Mouse (Mus musculus): Measurements from ENCODE around the gene Rnase4. TPM values are rescaled to one million over a fixed set of nuclear protein-coding genes. Genes with fewer than 3 reads are reported as not detected.

Gene Rnase4
- total RNA-seq (2014; fragmentation: Nextera tagmentation) = 1.7 and 6.8 TPM in 2 replicates
- 2.5 and 2.9 TPM in 2 replicates for total RNA-seq (2017)

- peak; percentile 31 for ATAC-seq (replicated peaks; ENCODE audit: poor library complexity, severe bottlenecking)
These were observed at the start of gene Rnase4, which contains the start of gene Ang for GRCm38 (mm10) chr14:51090921-51091900. Rnase4 (plus strand) TSS chr14:51091077. Ang (plus strand) TSS chr14:51091150.

- ATAC-seq (replicated peaks; ENCODE audit: poor library complexity, severe bottlenecking) = no peak
These were observed 49.1 kb upstream of the Rnase4 start, which contains the start of gene Rnase9 for GRCm38 (mm10) chr14:51041769-51042168. Rnase9 (minus strand) TSS chr14:51041869.

- peak; percentile 90 for ATAC-seq (replicated peaks; ENCODE audit: poor library complexity, severe bottlenecking)
These were observed 43.0 kb upstream of the Rnase4 start for GRCm38 (mm10) chr14:51047846-51048245.

- ATAC-seq (replicated peaks; ENCODE audit: poor library complexity, severe bottlenecking) = no peak
These were observed 40.8 kb upstream of the Rnase4 start, which contains the start of gene Rnase11 for GRCm38 (mm10) chr14:51050063-51050462. Rnase11 (minus strand) TSS chr14:51050163.

- ATAC-seq (replicated peaks; ENCODE audit: poor library complexity, severe bottlenecking) = no peak
These were observed 38.9 kb upstream of the Rnase4 start for GRCm38 (mm10) chr14:51051941-51052340.

- ATAC-seq (replicated peaks; ENCODE audit: poor library complexity, severe bottlenecking) = no peak
These were observed 37.7 kb upstream of the Rnase4 start for GRCm38 (mm10) chr14:51053176-51053575.

GRCm38 (mm10) chr14:51054243-51055237, 36.3 kb upstream of the Rnase4 start:
- peak; percentile 70 for ATAC-seq (replicated peaks; ENCODE audit: poor library complexity, severe bottlenecking)

GRCm38 (mm10) chr14:51057401-51057831, 33.5 kb upstream of the Rnase4 start, which contains the start of gene Rnase12:
Rnase12 (minus strand) TSS chr14:51057661.
- ATAC-seq (replicated peaks; ENCODE audit: poor library complexity, severe bottlenecking) = peak; percentile 55

GRCm38 (mm10) chr14:51060761-51061160, 30.1 kb upstream of the Rnase4 start:
- no peak for ATAC-seq (replicated peaks; ENCODE audit: poor library complexity, severe bottlenecking)

GRCm38 (mm10) chr14:51068956-51069355, 21.9 kb upstream of the Rnase4 start:
- no peak for ATAC-seq (replicated peaks; ENCODE audit: poor library complexity, severe bottlenecking)

GRCm38 (mm10) chr14:51069617-51070016, 21.3 kb upstream of the Rnase4 start:
- ATAC-seq (replicated peaks; ENCODE audit: poor library complexity, severe bottlenecking) = peak; percentile 29; the same call in 1 of the 2 replicates

GRCm38 (mm10) chr14:51074335-51074734, 16.5 kb upstream of the Rnase4 start, which contains the start of gene Olfr750:
Olfr750 (minus strand) TSS chr14:51074435.
- no peak for ATAC-seq (replicated peaks; ENCODE audit: poor library complexity, severe bottlenecking)

- no peak for ATAC-seq (replicated peaks; ENCODE audit: poor library complexity, severe bottlenecking)
These were observed 11.7 kb upstream of the Rnase4 start for GRCm38 (mm10) chr14:51079180-51079579.

GRCm38 (mm10) chr14:51081035-51081434, 9.8 kb upstream of the Rnase4 start:
- no peak for ATAC-seq (replicated peaks; ENCODE audit: poor library complexity, severe bottlenecking)

GRCm38 (mm10) chr14:51082599-51083581, 8.0 kb upstream of the Rnase4 start:
- peak; percentile 75 for ATAC-seq (replicated peaks; ENCODE audit: poor library complexity, severe bottlenecking)

GRCm38 (mm10) chr14:51083805-51084204, 7.1 kb upstream of the Rnase4 start:
- peak; percentile 36 for ATAC-seq (replicated peaks; ENCODE audit: poor library complexity, severe bottlenecking)

- ATAC-seq (replicated peaks; ENCODE audit: poor library complexity, severe bottlenecking) = no peak
These were observed 5.8 kb upstream of the Rnase4 start for GRCm38 (mm10) chr14:51085086-51085485.

GRCm38 (mm10) chr14:51085911-51086310, 5.0 kb upstream of the Rnase4 start:
- ATAC-seq (replicated peaks; ENCODE audit: poor library complexity, severe bottlenecking) = no peak

- no peak for ATAC-seq (replicated peaks; ENCODE audit: poor library complexity, severe bottlenecking)
These were observed 3.1 kb upstream of the Rnase4 start for GRCm38 (mm10) chr14:51087762-51088161.
